Mouse (Mus musculus): ENCODE results near the gene Pacs2. TPM values are rescaled to one million over a fixed set of nuclear protein-coding genes. Genes with fewer than 3 reads are reported as not detected.
A peak's percentile ranks its signal among the peaks of the same experiment; 100 is the strongest.

Pacs2 gene
- polyA plus RNA-seq, 1 experiment from 2014 or later: 6.8 TPM

DNA sequence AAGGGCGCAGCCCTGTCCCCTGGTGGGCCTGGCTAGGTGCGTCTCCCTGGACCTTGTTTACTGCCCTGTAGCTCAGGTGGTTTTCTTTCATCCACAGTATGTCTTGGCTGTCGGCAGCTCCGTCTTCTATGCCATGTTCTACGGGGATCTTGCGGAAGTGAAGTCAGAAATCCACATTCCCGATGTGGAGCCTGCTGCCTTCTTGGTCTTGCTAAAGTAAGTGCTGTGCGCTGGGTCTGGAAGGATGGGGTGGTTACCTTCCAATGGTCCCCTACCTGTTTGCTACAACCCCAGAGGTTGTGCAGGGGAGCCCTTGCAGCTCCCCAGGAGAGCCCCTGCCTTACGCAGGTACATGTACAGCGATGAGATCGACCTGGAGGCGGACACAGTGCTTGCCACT is 37.2 kb upstream of the Pacs2 start:
- peak overlapping the region; percentile 92 for H3K27ac ChIP-seq (ENCODE audit: low read length)
- peaks cover 41% of the 10 kb centered on the region for H3K36me3 ChIP-seq (ENCODE audit: insufficient read depth, low read length)
- TF ChIP-seq CTCF (IDR thresholded peaks at IDR 0.05): no peak
- TF ChIP-seq EP300 (IDR thresholded peaks at IDR 0.05): no peak
- H3K27me3 ChIP-seq (replicated peaks; ENCODE audit: insufficient read depth, low read length): no peaks in the 10 kb centered on the region
- H3K4me1 ChIP-seq (ENCODE audit: insufficient read depth, low read depth, low read length): no peaks in the 10 kb centered on the region
- no peak for ATAC-seq
- H3K4me3 ChIP-seq (ENCODE audit: low read depth, low read length): peak overlapping the region; percentile 76
- peak overlapping the region; percentile 64 for H3K9ac ChIP-seq (replicated peaks; ENCODE audit: low read depth)
- peak overlapping the region; percentile 81 for H3K4me2 ChIP-seq (replicated peaks; ENCODE audit: low read depth, low read length)
- DNase-seq (ENCODE audit: low spot score): no peak
- 40% methylated on average over 12 of the region's 12 CpGs for WGBS
- H3K9me3 ChIP-seq (ENCODE audit: low read length): no peaks in the 10 kb centered on the region

DNA sequence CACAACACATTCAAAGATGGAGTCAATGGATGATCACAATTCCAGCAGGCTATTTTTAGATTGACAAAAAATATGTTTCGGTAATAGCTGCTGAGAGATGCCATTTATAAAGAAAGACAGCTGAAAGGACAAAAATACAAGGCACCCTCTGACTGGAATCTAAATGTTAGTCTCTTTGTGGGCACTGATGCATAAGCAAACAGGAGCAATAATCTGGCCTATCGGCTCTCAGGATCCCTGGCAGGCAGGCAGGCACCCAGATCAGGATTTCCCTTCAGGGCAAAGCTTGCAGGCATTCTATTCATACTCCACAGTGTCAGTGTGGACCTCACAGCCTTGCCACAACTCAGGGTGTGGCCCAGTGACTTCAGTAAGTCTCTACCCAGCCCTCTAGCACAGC is 32.3 kb upstream of the Pacs2 start:
- Histone ChIP-seq H3K4me2 (replicated peaks; ENCODE audit: low read depth, low read length) (no peak overlapping the region), H3K4me1 (ENCODE audit: insufficient read depth, low read depth, low read length) (no peaks in the 10 kb centered on the region), H3K36me3 (ENCODE audit: insufficient read depth, low read length) (peaks cover 39% of the 10 kb centered on the region), H3K4me3 (ENCODE audit: low read depth, low read length) (no peak overlapping the region), H3K27ac (ENCODE audit: low read length) (no peak overlapping the region), H3K27me3 (replicated peaks; ENCODE audit: insufficient read depth, low read length) (no peaks in the 10 kb centered on the region), H3K9ac (replicated peaks; ENCODE audit: low read depth) (no peak overlapping the region), H3K9me3 (ENCODE audit: low read length) (no peaks in the 10 kb centered on the region)
- ATAC-seq: no peak
- 80% methylated on average over 2 of the region's 2 CpGs for WGBS
- no peak for DNase-seq (ENCODE audit: low spot score)
- TF ChIP-seq EP300 (IDR thresholded peaks at IDR 0.05) (no peak), CTCF (IDR thresholded peaks at IDR 0.05) (no peak)

DNA sequence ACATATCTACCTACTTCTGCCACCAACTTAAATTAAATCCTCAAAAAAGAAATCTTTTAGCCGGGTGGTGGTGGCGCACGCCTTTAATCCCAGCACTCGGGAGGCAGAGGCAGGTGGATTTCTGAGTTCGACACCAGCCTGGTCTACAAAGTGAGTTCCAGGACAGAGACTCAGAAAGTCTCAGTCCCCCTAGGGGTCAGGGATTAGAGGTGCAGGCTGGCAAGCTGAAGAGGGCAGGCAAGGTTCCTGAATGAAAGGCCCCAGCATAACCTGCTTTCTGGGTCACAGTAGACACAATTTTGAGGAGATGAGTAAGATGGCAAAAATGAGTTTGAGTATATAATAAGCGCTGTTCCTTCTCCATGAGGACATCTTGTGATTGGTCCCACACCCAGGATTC is 29.0 kb upstream of the Pacs2 start:
- no peak overlapping the region for H3K4me3 ChIP-seq (ENCODE audit: low read depth, low read length)
- no peak overlapping the region for H3K9ac ChIP-seq (replicated peaks; ENCODE audit: low read depth)
- ATAC-seq: no peak
- H3K36me3 ChIP-seq (ENCODE audit: insufficient read depth, low read length): peaks cover 29% of the 10 kb centered on the region
- no peaks in the 10 kb centered on the region for H3K27me3 ChIP-seq (replicated peaks; ENCODE audit: insufficient read depth, low read length)
- no peak overlapping the region for H3K4me2 ChIP-seq (replicated peaks; ENCODE audit: low read depth, low read length)
- peak; percentile 58 for TF ChIP-seq CTCF (IDR thresholded peaks at IDR 0.05)
- TF ChIP-seq EP300 (IDR thresholded peaks at IDR 0.05): no peak
- H3K4me1 ChIP-seq (ENCODE audit: insufficient read depth, low read depth, low read length): no peaks in the 10 kb centered on the region
- no peak for DNase-seq (ENCODE audit: low spot score)
- WGBS: 96% methylated on average over 6 of the region's 6 CpGs
- no peaks in the 10 kb centered on the region for H3K9me3 ChIP-seq (ENCODE audit: low read length)
- no peak overlapping the region for H3K27ac ChIP-seq (ENCODE audit: low read length)

DNA sequence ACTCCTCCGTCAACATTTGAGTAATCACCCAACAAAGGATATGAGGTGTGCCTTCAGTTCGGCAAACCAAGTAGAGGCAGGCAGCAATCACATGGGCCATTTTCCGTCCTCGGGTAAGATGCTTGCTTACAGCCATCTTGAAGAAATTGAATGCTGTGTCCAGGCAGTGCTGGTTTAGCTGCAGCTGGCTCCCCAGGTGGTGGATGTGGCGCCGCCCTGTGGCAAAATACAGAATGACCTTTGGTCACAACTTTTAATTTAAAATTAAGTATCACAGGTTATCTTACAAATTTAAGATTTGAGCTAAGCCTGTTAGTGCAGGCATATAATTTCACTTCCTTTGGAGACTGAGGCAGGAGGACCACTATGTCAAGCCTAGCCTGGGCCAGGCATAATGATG is 26.4 kb upstream of the Pacs2 start:
- Histone ChIP-seq H3K4me3 (ENCODE audit: low read depth, low read length) (no peak overlapping the region), H3K4me2 (replicated peaks; ENCODE audit: low read depth, low read length) (no peak overlapping the region), H3K27me3 (replicated peaks; ENCODE audit: insufficient read depth, low read length) (no peaks in the 10 kb centered on the region), H3K9me3 (ENCODE audit: low read length) (no peaks in the 10 kb centered on the region), H3K36me3 (ENCODE audit: insufficient read depth, low read length) (peaks cover 27% of the 10 kb centered on the region), H3K4me1 (ENCODE audit: insufficient read depth, low read depth, low read length) (no peaks in the 10 kb centered on the region), H3K9ac (replicated peaks; ENCODE audit: low read depth) (no peak overlapping the region), H3K27ac (ENCODE audit: low read length) (no peak overlapping the region)
- DNase-seq (ENCODE audit: low spot score) (no peak), ATAC-seq (no peak)
- 71% methylated on average over 6 of the region's 6 CpGs for WGBS
- TF ChIP-seq EP300 (IDR thresholded peaks at IDR 0.05) (no peak), CTCF (IDR thresholded peaks at IDR 0.05) (peak; percentile 68)

DNA sequence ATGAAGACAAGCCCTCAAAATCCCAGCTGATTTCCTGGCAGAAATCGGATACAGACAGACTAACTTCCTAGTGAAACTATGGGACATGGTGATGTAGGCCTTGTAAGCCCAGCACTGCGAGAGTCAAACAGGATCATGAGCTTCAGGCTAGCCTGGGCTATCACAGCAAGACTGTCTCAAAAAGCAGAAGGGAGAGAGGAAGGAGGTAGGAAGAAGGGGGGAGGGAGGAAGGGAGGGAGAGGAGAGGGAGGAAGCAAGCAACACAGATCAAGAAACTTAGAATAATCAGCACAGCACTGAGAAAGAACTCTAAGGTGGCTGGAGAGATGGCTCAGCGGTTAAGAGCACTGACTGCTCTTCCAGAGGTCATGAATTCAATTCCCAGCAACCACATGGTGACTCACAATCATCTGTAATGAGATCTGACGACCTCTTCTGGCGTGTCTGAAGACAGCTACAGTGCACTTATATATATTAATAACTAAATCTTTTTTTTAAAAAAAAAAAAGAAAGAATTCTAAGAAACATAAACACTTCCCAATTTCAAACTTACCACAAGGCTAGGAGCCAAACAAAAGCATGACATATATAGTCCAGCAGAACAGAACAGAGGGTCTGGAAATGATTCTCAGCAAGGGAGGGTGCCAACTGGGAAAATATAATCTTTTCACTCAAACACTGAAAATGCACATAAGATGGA is 23.5 kb upstream of the Pacs2 start:
- no peak overlapping the region for H3K9ac ChIP-seq (replicated peaks; ENCODE audit: low read depth)
- ATAC-seq: no peak
- H3K27ac ChIP-seq (ENCODE audit: low read length): no peak overlapping the region
- no peak for TF ChIP-seq CTCF (IDR thresholded peaks at IDR 0.05)
- WGBS: 72% methylated on average over 5 of the region's 5 CpGs
- no peak overlapping the region for H3K4me3 ChIP-seq (ENCODE audit: low read depth, low read length)
- peaks cover 16% of the 10 kb centered on the region for H3K36me3 ChIP-seq (ENCODE audit: insufficient read depth, low read length)
- no peaks in the 10 kb centered on the region for H3K9me3 ChIP-seq (ENCODE audit: low read length)
- no peak for DNase-seq (ENCODE audit: low spot score)
- no peaks in the 10 kb centered on the region for H3K27me3 ChIP-seq (replicated peaks; ENCODE audit: insufficient read depth, low read length)
- no peaks in the 10 kb centered on the region for H3K4me1 ChIP-seq (ENCODE audit: insufficient read depth, low read depth, low read length)
- H3K4me2 ChIP-seq (replicated peaks; ENCODE audit: low read depth, low read length): no peak overlapping the region

GRCm38 (mm10) chr12:112991444-112991843 is 22.9 kb upstream of the Pacs2 start:
- no peak for DNase-seq (ENCODE audit: low spot score)
- TF ChIP-seq EP300 (IDR thresholded peaks at IDR 0.05): no peak
- no peak for TF ChIP-seq CTCF (IDR thresholded peaks at IDR 0.05)
- Histone ChIP-seq H3K4me1 (ENCODE audit: insufficient read depth, low read depth, low read length) (no peaks in the 10 kb centered on the region), H3K9ac (replicated peaks; ENCODE audit: low read depth) (no peak overlapping the region), H3K4me2 (replicated peaks; ENCODE audit: low read depth, low read length) (no peak overlapping the region), H3K4me3 (ENCODE audit: low read depth, low read length) (no peak overlapping the region), H3K36me3 (ENCODE audit: insufficient read depth, low read length) (peaks cover 13% of the 10 kb centered on the region), H3K27ac (ENCODE audit: low read length) (no peak overlapping the region), H3K27me3 (replicated peaks; ENCODE audit: insufficient read depth, low read length) (no peaks in the 10 kb centered on the region), H3K9me3 (ENCODE audit: low read length) (no peaks in the 10 kb centered on the region)
- WGBS: 82% methylated on average over 2 of the region's 2 CpGs
- no peak for ATAC-seq
